Mouse (Mus musculus) ES-Bruce4 (cell line): ENCODE measurements at regions not wholly inside any gene's neighbourhood (a gene's known extent, or its start where the extent isn't known, plus 50 kb on each side); places are given as distances from the start of the nearest gene placed in this dataset.

Experiments used
- CTCF ChIP-seq: IDR thresholded peaks from one replicate; pipeline ENCODE4 v1.8.1; 2011; ENCODE audit warnings: low read depth, low read length
- POLR2A ChIP-seq: IDR thresholded peaks from one replicate; pipeline ENCODE4 v1.8.1; 2011; ENCODE audit warnings: low read length; ENCODE audit not compliant: insufficient read depth

- no peak for TF ChIP-seq CTCF
- TF ChIP-seq POLR2A = no peak
Observed at GRCm38 (mm10) chr8:98684531-98684930, 731.7 kb downstream of the Cdh8 start.
